Mouse (Mus musculus) myocyte (in vitro differentiated cells): Measurements from ENCODE around the gene Inpp4b.

ENCODE experiments used
- MAX ChIP-seq: IDR thresholded peaks from one replicate; pipeline ENCODE4 v1.6.1; 2011; ENCODE audit warnings: low read depth, mild to moderate bottlenecking, control low read depth
- MYOD1 ChIP-seq, 3 experiments: IDR thresholded peaks; one replicate each; pipeline ENCODE4 v1.6.1; 2011; ENCODE audit warnings: control low read depth in 2 of 3, low read depth in 2 of 3, mild to moderate bottlenecking in 2 of 3, moderate library complexity in 1 of 3; ENCODE audit not compliant: insufficient read length in 2 of 3, control insufficient read depth in 1 of 3
- POLR2A ChIP-seq: IDR thresholded peaks from one replicate; pipeline ENCODE4 v1.6.1; 2011; ENCODE audit warnings: low read depth, mild to moderate bottlenecking, control low read depth, moderate library complexity; ENCODE audit not compliant: insufficient read length
- POLR2AphosphoS2 ChIP-seq: IDR thresholded peaks from one replicate; pipeline ENCODE4 v1.6.1; 2011; ENCODE audit warnings: low read depth, control low read depth; ENCODE audit not compliant: insufficient read length

DNA sequence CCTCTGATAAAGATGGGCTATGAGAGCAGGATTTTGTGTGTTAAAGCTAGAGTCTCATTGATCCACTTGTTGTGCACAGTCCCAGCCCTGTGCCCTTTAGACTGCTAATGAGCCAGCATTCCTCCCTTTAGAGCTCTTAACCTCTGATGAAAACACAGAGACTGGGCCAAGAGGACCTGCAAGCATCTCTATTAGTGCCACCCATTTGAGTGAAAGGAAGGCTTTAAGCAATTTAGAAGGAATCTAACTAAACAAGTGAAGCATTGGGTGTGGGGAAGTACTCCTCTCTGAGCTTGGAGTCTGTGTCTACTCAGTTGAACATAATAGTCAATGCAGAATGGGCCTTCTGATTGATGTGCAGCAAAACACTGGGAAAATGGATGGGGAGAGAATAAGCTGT is 762.2 kb downstream of the Inpp4b start:
- TF ChIP-seq MAX (no peak), POLR2A (no peak), POLR2AphosphoS2 (no peak), MYOD1 (IDR thresholded peaks at IDR 0.05; ENCODE audit: control insufficient read depth in 1 of 3, insufficient read length in 2 of 3, low read depth in 2 of 3) (no peak)
